Comparison of ENCODE assay signal across 9 mouse cellular contexts in genomic region chr17:34313393-34313792, GRCm38 (mm10). TPM values are rescaled to one million over a fixed set of nuclear protein-coding genes. Genes with fewer than 3 reads are reported as not detected.
DNase-seq lines count a peak whose midpoint lies in the region; ATAC-seq and TF ChIP-seq lines count a peak whose summit lies in the region.
"Had no signal": no experiment of that assay in that cellular context is flagged by ENCODE, and none has a peak within 500 bp of the region (broad histone marks: within the 10 kb centered on the region; RNA-seq: fewer than 3 reads in every experiment).

No protein-coding gene starts in this region.

- no peak overlapping the region for H3K9ac ChIP-seq in kidney, postnatal 0 days (ENCODE audit: low read depth, low read length)
- no peak overlapping the region for H3K9ac ChIP-seq in liver, embryonic 13.5 days

- no peak overlapping the region for H3K27ac ChIP-seq in kidney, postnatal 0 days
- no peak overlapping the region for H3K27ac ChIP-seq in liver, embryonic 13.5 days

- WGBS in kidney, postnatal 0 days, result 37% methylated on average over 3 of the region's 3 CpGs
- WGBS in liver, embryonic 13.5 days (ENCODE audit: insufficient replicate concordance), result 26% methylated on average over 3 of the region's 3 CpGs

- no peaks in the 10 kb centered on the region for H3K9me3 ChIP-seq in kidney, postnatal 0 days (replicated peaks; ENCODE audit: low read length)
- no peaks in the 10 kb centered on the region for H3K9me3 ChIP-seq in liver, embryonic 13.5 days (replicated peaks)

- no peak for ATAC-seq in kidney, postnatal 0 days (replicated peaks; ENCODE audit: low FRiP score, low read depth)
- ATAC-seq in liver, embryonic 13.5 days (ENCODE audit: low read depth), result no peak

- TF ChIP-seq CTCF in kidney, postnatal 0 days (IDR thresholded peaks at IDR 0.05; ENCODE audit: low read depth), result peak; percentile 94

- no peak overlapping the region for H3K4me3 ChIP-seq in kidney, postnatal 0 days (replicated peaks; ENCODE audit: low read depth, low read length)
- no peak overlapping the region for H3K4me3 ChIP-seq in liver, embryonic 13.5 days (replicated peaks)
- H3K4me3 ChIP-seq: erythroblast, embryonic 14.5 days had no signal

- no peaks in the 10 kb centered on the region for H3K27me3 ChIP-seq in kidney, postnatal 0 days (ENCODE audit: insufficient read depth, low read length)
- 0 out of 2 replicates have a peak, but pooled peaks cover under 1% of the 10 kb centered on the region for H3K27me3 ChIP-seq in liver, embryonic 13.5 days

- H3K36me3 ChIP-seq in kidney, postnatal 0 days (ENCODE audit: insufficient read depth, low read length), result no peaks in the 10 kb centered on the region
- H3K36me3 ChIP-seq in liver, embryonic 13.5 days, result no peaks in the 10 kb centered on the region

- H3K4me1 ChIP-seq in kidney, postnatal 0 days (replicated peaks; ENCODE audit: insufficient read depth, low read length), result no peaks in the 10 kb centered on the region
- no peaks in the 10 kb centered on the region; the same call in 1 of the 2 replicates for H3K4me1 ChIP-seq in liver, embryonic 13.5 days (replicated peaks)

- peak; percentile 57 for DNase-seq in ovary, postnatal 10 days (ENCODE audit: low spot score)
- no peak for DNase-seq in ovary, adult 18-20 months (ENCODE audit: low spot score)
- peak; percentile 19 for DNase-seq in cerebellum, adult 11-12 months
- DNase-seq in frontal cortex, postnatal 25 days (ENCODE audit: low spot score in 2 of 2), result peak; percentile 61 to 70
- peak; percentile 83 for DNase-seq in kidney, postnatal 0 days (ENCODE audit: low spot score)
- peak; percentile 18 for DNase-seq in liver, embryonic 13.5 days
- peak; percentile 91 for DNase-seq in retina, embryonic 14.5 days (ENCODE audit: low spot score)
- peak; percentile 76 to 82 for DNase-seq in thymus, postnatal 36 days

- no peak overlapping the region for H3K4me2 ChIP-seq in kidney, postnatal 0 days (ENCODE audit: low read length)
- H3K4me2 ChIP-seq in liver, embryonic 13.5 days, result no peak overlapping the region

RNA-seq across cellular contexts. Expression of gene H2-Eb1, which starts 7.7 kb away (rescaled TPM):
- 13.6 and 14.3 TPM in 2 replicates for polyA plus RNA-seq in kidney, postnatal 0 days (2015; fragmentation: Nextera tagmentation; extraction: Ambion mirVana)
- 0.81 and 0.88 TPM in 2 replicates for polyA plus RNA-seq in liver, embryonic 13.5 days (2015; fragmentation: Nextera tagmentation; extraction: Ambion mirVana)
- polyA plus RNA-seq: erythroblast, embryonic 14.5 days had no signal

RNA-seq across cellular contexts. Expression of gene H2-Eb2, which starts 12.1 kb away (rescaled TPM):
- polyA plus RNA-seq in kidney, postnatal 0 days (2015; fragmentation: Nextera tagmentation; extraction: Ambion mirVana), result 0.06 TPM in 1 of 2 replicates, not detected in the other
- not detected in 2 replicates for polyA plus RNA-seq in liver, embryonic 13.5 days (2015; fragmentation: Nextera tagmentation; extraction: Ambion mirVana)
- polyA plus RNA-seq: erythroblast, embryonic 14.5 days had no signal

RNA-seq across cellular contexts. Expression of gene H2-Aa, which starts 25.8 kb away (rescaled TPM):
- polyA plus RNA-seq in kidney, postnatal 0 days (2015; fragmentation: Nextera tagmentation; extraction: Ambion mirVana), result 5.9 and 6.0 TPM in 2 replicates
- 0.96 TPM in 2 replicates for polyA plus RNA-seq in liver, embryonic 13.5 days (2015; fragmentation: Nextera tagmentation; extraction: Ambion mirVana)
- polyA plus RNA-seq: erythroblast, embryonic 14.5 days had no signal

RNA-seq across cellular contexts. Expression of gene Btnl2, which starts 41.2 kb away (rescaled TPM):
- polyA plus RNA-seq in kidney, postnatal 0 days (2015; fragmentation: Nextera tagmentation; extraction: Ambion mirVana), result 0.04 TPM in 1 of 2 replicates, not detected in the other
- 0.05 TPM in 1 of 2 replicates, not detected in the other for polyA plus RNA-seq in liver, embryonic 13.5 days (2015; fragmentation: Nextera tagmentation; extraction: Ambion mirVana)
- polyA plus RNA-seq: erythroblast, embryonic 14.5 days had no signal

RNA-seq across cellular contexts. Expression of gene H2-Ab1, which starts 55.9 kb away (rescaled TPM):
- polyA plus RNA-seq in kidney, postnatal 0 days (2015; fragmentation: Nextera tagmentation; extraction: Ambion mirVana), result 48.2 and 49.7 TPM in 2 replicates
- polyA plus RNA-seq in liver, embryonic 13.5 days (2015; fragmentation: Nextera tagmentation; extraction: Ambion mirVana), result 2.2 and 2.3 TPM in 2 replicates
